Mouse (Mus musculus) thymus, adult 2 months (tissue): ENCODE measurements around the gene Atf3. TPM values are rescaled to one million over a fixed set of nuclear protein-coding genes. Genes with fewer than 3 reads are reported as not detected.

Source experiments
- DNase-seq: peaks from one replicate; pipeline ENCODE4 v3.0.0; 2021
- H3K27ac ChIP-seq: fragments of 200-500 bp; 2 replicates; pipeline ENCODE4 v1.5.1; 2012; ENCODE audit warnings: low read length, control low read depth; ENCODE audit not compliant: control insufficient read depth, insufficient read depth
- H3K27me3 ChIP-seq: fragments of 200-500 bp; 2 replicates; pipeline ENCODE4 v1.6.1; 2012; ENCODE audit warnings: mild to moderate bottlenecking, low read length, moderate library complexity, mixed read lengths; ENCODE audit not compliant: control insufficient read depth, insufficient read depth
- H3K36me3 ChIP-seq: fragments of 200-500 bp; 2 replicates; pipeline ENCODE4 v1.6.1; 2012; ENCODE audit warnings: mild to moderate bottlenecking, low read length, moderate library complexity; ENCODE audit not compliant: control insufficient read depth, insufficient read depth
- H3K4me1 ChIP-seq: fragments of 200-500 bp; replicated peaks from 2 replicates; pipeline ENCODE4 v1.6.1; 2012; ENCODE audit warnings: low read length; ENCODE audit not compliant: control insufficient read depth, insufficient read depth
- H3K4me3 ChIP-seq: fragments of 200-500 bp; 2 replicates; pipeline ENCODE4 v1.5.1; 2012; ENCODE audit warnings: mild to moderate bottlenecking, low read length, control low read depth, moderate library complexity; ENCODE audit not compliant: control insufficient read depth, insufficient read depth
- CTCF ChIP-seq: fragments of 200-500 bp; IDR thresholded peaks from 2 replicates; pipeline ENCODE4 v1.5.1; 2012; ENCODE audit warnings: mild to moderate bottlenecking, control low read depth, low read length, moderate library complexity, borderline replicate concordance; ENCODE audit not compliant: control insufficient read depth, poor library complexity, insufficient read depth; ENCODE audit errors: extremely low read depth
- POLR2A ChIP-seq: fragments of 200-500 bp; IDR thresholded peaks from 2 replicates; pipeline ENCODE4 v1.6.1; 2012; ENCODE audit warnings: mild to moderate bottlenecking, low read length, control low read depth, moderate library complexity; ENCODE audit not compliant: control insufficient read depth, poor library complexity, insufficient read depth; ENCODE audit errors: extremely low read depth
- WGBS: fragments of 180-500 bp; shearing (Covaris S2); methylation state at CpG from one replicate; pipeline ENCODE4 v1.1.7; 2018; 5-methylcytosine and 5-hydroxymethylcytosine counted together
- polyA plus RNA-seq: library from polyadenylated mRNA; depleted of rRNA; stranded (reverse); fragments of >200 nt; gene quantifications from 2 replicates; pipeline ENCODE4 v1.2.3, GENCODE M21; 2012

Atf3 gene
- polyA plus RNA-seq, 1 experiment = 4.2 TPM

- peak overlapping the region; percentile 2; the same call in 1 of the 2 replicates for H3K27ac ChIP-seq
- H3K36me3 ChIP-seq = no peaks in the 10 kb centered on the region
- peak overlapping the region; percentile 73 for H3K4me3 ChIP-seq
- no peaks in the 10 kb centered on the region for H3K27me3 ChIP-seq
- DNase-seq = peak; percentile 93
- peaks cover 13% of the 10 kb centered on the region for H3K4me1 ChIP-seq
- WGBS = under 1% methylated on average over 57 of the region's 57 CpGs
- TF ChIP-seq CTCF (no peak), POLR2A (peak; percentile 62; the same call in 1 of the 2 replicates)
Observed at GRCm38 (mm10) chr1:191224302-191224980, 6.6 kb upstream of the Atf3 start.

GRCm38 (mm10) chr1:191223930-191224301, 6.1 kb upstream of the Atf3 start:
- H3K4me1 ChIP-seq = peaks cover 13% of the 10 kb centered on the region
- DNase-seq = no peak
- 63% methylated on average over 10 of the region's 10 CpGs for WGBS
- no peaks in the 10 kb centered on the region for H3K36me3 ChIP-seq
- TF ChIP-seq POLR2A = no peak
- TF ChIP-seq CTCF = no peak
- no peaks in the 10 kb centered on the region for H3K27me3 ChIP-seq
- no peak overlapping the region for H3K27ac ChIP-seq
- peak overlapping the region; percentile 73 for H3K4me3 ChIP-seq

GRCm38 (mm10) chr1:191222031-191222430, 4.2 kb upstream of the Atf3 start:
- no peaks in the 10 kb centered on the region for H3K27me3 ChIP-seq
- WGBS = 96% methylated on average over 4 of the region's 4 CpGs
- no peaks in the 10 kb centered on the region for H3K36me3 ChIP-seq
- DNase-seq = no peak
- peaks cover 13% of the 10 kb centered on the region for H3K4me1 ChIP-seq
- no peak overlapping the region for H3K27ac ChIP-seq
- TF ChIP-seq CTCF (no peak), POLR2A (no peak)
- H3K4me3 ChIP-seq = no peak overlapping the region

- H3K27me3 ChIP-seq = no peaks in the 10 kb centered on the region
- no peak for DNase-seq
- no peak overlapping the region for H3K27ac ChIP-seq
- peaks cover 13% of the 10 kb centered on the region for H3K4me1 ChIP-seq
- 91% methylated on average over 8 of the region's 8 CpGs for WGBS
- TF ChIP-seq POLR2A (no peak), CTCF (no peak)
- no peaks in the 10 kb centered on the region for H3K36me3 ChIP-seq
- no peak overlapping the region for H3K4me3 ChIP-seq
Observed at GRCm38 (mm10) chr1:191220588-191220987, 2.7 kb upstream of the Atf3 start.

GRCm38 (mm10) chr1:191219748-191220147, 1.9 kb upstream of the Atf3 start:
- 96% methylated on average over 1 of the region's 1 CpGs for WGBS

GRCm38 (mm10) chr1:191218583-191218982, 744 bp upstream of the Atf3 start:
- no peak overlapping the region for H3K27ac ChIP-seq
- H3K27me3 ChIP-seq = no peaks in the 10 kb centered on the region
- peaks cover 2% of the 10 kb centered on the region for H3K4me1 ChIP-seq
- WGBS = 89% methylated on average over 5 of the region's 5 CpGs
- no peak for DNase-seq
- no peak overlapping the region for H3K4me3 ChIP-seq
- no peaks in the 10 kb centered on the region for H3K36me3 ChIP-seq
- TF ChIP-seq POLR2A = no peak

More at GRCm38 (mm10) chr1:191219748-191220147, 1.9 kb upstream of the Atf3 start:
- Histone ChIP-seq H3K4me3 (no peak overlapping the region), H3K36me3 (no peaks in the 10 kb centered on the region), H3K4me1 (peaks cover 7% of the 10 kb centered on the region), H3K27ac (no peak overlapping the region), H3K27me3 (no peaks in the 10 kb centered on the region)
- TF ChIP-seq POLR2A (no peak), CTCF (no peak)
- DNase-seq = no peak

GRCm38 (mm10) chr1:191215776-191216661, 1.8 kb downstream of the Atf3 start:
- Histone ChIP-seq H3K27me3 (no peaks in the 10 kb centered on the region), H3K4me1 (no peaks in the 10 kb centered on the region), H3K4me3 (no peak overlapping the region), H3K27ac (no peak overlapping the region), H3K36me3 (no peaks in the 10 kb centered on the region)
- 49% methylated on average over 19 of the region's 19 CpGs for WGBS
- TF ChIP-seq POLR2A (no peak), CTCF (no peak)
- DNase-seq = no peak
